Mouse (Mus musculus): ENCODE results near the gene Agbl3.

DNA sequence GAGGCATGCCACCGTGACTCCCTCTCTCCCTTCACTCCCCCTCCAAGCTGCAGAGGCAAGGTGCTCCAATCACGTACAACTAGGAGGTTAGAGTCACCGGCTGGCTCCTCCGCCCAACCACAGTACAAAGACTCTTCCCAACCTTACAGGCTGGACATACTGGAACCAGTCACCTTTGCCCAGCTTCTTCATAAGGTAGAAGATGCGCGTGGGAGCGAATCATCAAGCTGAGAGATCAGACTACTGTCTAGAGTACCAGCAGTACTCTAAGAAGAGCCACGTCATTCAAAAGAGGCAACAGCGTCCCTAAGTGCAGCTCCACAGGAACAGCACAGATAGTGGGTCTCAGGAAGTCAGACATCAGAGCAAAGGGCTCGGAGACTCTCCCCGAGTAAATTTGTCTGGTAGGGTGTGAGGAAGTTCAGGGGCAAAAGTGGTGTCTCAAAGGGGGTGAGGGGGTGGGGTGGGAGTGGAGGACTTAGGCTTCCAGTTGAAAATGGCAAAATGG is 81.4 kb downstream of the Agbl3 start:
- TF ChIP-seq CTCF (IDR thresholded peaks at IDR 0.05; ENCODE audit: borderline replicate concordance, insufficient read depth, low read depth, low read length) (no peak), POLR2A (IDR thresholded peaks at IDR 0.05; ENCODE audit: borderline replicate concordance, insufficient read depth, low read length) (no peak)

All from cerebellum, adult 2 months (tissue).